Mouse (Mus musculus): ENCODE data around the gene Cttnbp2nl. TPM values are rescaled to one million over a fixed set of nuclear protein-coding genes. Genes with fewer than 3 reads are reported as not detected.

Cttnbp2nl gene
- polyA plus RNA-seq, 1 experiment from 2014 or later = 6.7 TPM

GRCm38 (mm10) chr3:104965070-104965855 is 87.7 kb downstream of the Cttnbp2nl start:
- no peak for DNase-seq (ENCODE audit: low spot score)

GRCm38 (mm10) chr3:104963331-104964276 is 89.3 kb downstream of the Cttnbp2nl start:
- peak; percentile 69 for DNase-seq (ENCODE audit: low spot score)

GRCm38 (mm10) chr3:104962866-104963265 is 90.1 kb downstream of the Cttnbp2nl start:
- no peak for DNase-seq (ENCODE audit: low spot score)

GRCm38 (mm10) chr3:104962141-104962611 is 90.8 kb downstream of the Cttnbp2nl start:
- DNase-seq (ENCODE audit: low spot score) = no peak

GRCm38 (mm10) chr3:104961066-104962059 is 91.6 kb downstream of the Cttnbp2nl start, which contains the start of gene Wnt2b:
TSS of gene Wnt2b (minus strand) at chr3:104961921.
- DNase-seq (ENCODE audit: low spot score) = peak; percentile 22

DNA sequence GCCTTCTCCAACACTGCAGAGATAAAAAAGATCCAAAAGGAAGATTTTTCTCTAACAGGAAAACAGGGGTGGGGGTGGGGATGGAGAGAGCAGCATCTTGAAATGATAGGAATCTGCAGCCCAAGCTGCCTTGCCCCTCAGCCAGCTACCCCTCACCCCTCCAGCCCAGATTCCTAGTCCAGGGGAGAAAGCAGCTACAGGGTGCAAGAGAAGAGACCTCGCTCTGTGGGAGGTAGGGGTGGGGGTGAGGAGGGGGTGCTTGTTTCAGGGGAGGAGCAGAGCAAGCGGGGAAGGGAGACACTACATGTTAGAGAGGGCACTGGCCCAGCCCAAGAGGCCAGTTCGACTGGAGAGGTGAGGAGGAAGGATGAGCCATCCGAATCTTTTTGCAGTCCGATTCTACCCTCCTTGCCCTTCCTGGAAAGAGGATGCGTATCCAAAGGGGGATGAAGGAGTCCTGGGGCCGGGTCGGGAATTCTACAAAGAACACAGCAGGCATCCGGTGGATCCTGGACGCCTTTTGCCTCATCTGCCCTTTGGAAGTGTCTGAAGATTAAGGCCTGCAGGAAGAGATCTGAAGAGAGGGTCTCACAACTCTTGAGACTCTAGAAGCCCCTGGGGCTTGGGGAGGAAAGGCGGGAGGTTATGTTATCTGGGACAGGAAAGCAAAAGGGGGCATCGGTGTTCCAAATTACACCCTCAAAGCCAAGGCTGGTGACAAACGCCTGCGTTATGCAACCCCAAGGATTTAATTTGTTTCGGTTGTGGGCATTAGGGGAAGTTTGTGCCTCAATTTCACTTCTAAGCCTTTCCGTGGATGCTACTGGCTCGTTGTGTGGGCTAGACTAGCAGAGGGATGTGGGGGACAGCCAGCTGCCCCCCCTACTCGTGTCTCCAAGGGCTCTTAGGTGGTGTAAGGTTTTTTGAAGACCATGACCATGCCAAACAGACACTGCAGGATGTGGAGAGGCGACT is 92.6 kb downstream of the Cttnbp2nl start:
- no peak for DNase-seq (ENCODE audit: low spot score)

DNA sequence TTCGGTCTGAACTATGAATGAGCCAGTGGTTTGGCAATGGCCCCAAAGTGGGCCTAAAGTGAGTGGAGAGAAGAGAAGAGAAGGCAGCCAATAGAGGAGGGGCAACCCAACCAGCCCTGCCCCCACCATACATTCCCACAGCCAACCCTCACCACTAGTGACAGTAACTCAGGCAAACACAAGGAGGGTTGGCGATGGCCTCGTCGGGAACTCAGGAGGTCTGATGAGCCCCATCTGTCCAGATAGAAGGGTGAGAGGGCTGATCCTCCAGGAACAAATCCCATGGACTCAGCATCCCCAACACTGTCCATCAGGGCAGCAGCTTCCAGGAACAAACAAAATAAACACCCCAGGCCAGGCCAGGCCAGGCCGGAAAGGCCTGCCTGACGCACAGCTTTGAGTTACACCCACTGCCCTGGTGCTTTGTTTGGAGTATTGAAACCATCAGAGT is 96.8 kb downstream of the Cttnbp2nl start:
- DNase-seq (ENCODE audit: low spot score) = no peak

GRCm38 (mm10) chr3:104954551-104954950 is 98.4 kb downstream of the Cttnbp2nl start:
- no peak for DNase-seq (ENCODE audit: low spot score)

- DNase-seq (ENCODE audit: low spot score) = no peak
Measured at GRCm38 (mm10) chr3:104954137-104954536, 98.8 kb downstream of the Cttnbp2nl start.

- DNase-seq (ENCODE audit: low spot score) = no peak
Measured at GRCm38 (mm10) chr3:104952891-104953670, 99.9 kb downstream of the Cttnbp2nl start.

Other genes with a start within 250 kb of the Cttnbp2nl start
- gene Mov10, start 234.6 kb downstream of the Cttnbp2nl start, polyA plus RNA-seq (2015; fragmentation: Nextera tagmentation; extraction: Ambion mirVana) = 23.4 and 29.9 TPM in 2 replicates
- 27.0 and 31.7 TPM in 2 replicates for gene St7l, start 189.1 kb downstream of the Cttnbp2nl start, polyA plus RNA-seq (2015; fragmentation: Nextera tagmentation; extraction: Ambion mirVana)
- 256 and 277 TPM in 2 replicates for gene Capza1, start 188.6 kb downstream of the Cttnbp2nl start, polyA plus RNA-seq (2015; fragmentation: Nextera tagmentation; extraction: Ambion mirVana)
- gene Wnt2b, start 91.2 kb downstream of the Cttnbp2nl start, polyA plus RNA-seq (2015; fragmentation: Nextera tagmentation; extraction: Ambion mirVana) = 0.13 and 0.24 TPM in 2 replicates
- gene 4930564D02Rik, start 13.7 kb upstream of the Cttnbp2nl start, polyA plus RNA-seq (2015; fragmentation: Nextera tagmentation; extraction: Ambion mirVana) = not detected in 2 replicates

Measured in thymus, postnatal 0 days (tissue).